Mouse (Mus musculus) bone marrow, adult 2 months (tissue): ENCODE results near the gene Ndufa11. TPM values are rescaled to one million over a fixed set of nuclear protein-coding genes. Genes with fewer than 3 reads are reported as not detected.

Experiments
- H3K27ac ChIP-seq: fragments of 200-500 bp; 2 replicates; pipeline ENCODE4 v1.5.1; 2012; ENCODE audit warnings: low read depth, mild to moderate bottlenecking, control low read depth, inconsistent platforms, low read length; ENCODE audit not compliant: control insufficient read depth, poor library complexity, insufficient read depth
- H3K4me1 ChIP-seq: fragments of 200-500 bp; 2 replicates; pipeline ENCODE4 v1.6.1; 2011; ENCODE audit warnings: low read length; ENCODE audit not compliant: control insufficient read depth, insufficient read depth
- H3K4me3 ChIP-seq: fragments of 200-500 bp; replicated peaks from 2 replicates; pipeline ENCODE3; 2011; ENCODE audit warnings: mild to moderate bottlenecking, low read depth, low read length, control low read depth; ENCODE audit not compliant: control insufficient read depth
- CTCF ChIP-seq: fragments of 200-500 bp; IDR thresholded peaks from 2 replicates; pipeline ENCODE4 v1.5.1; 2011; ENCODE audit warnings: low read length, control low read depth; ENCODE audit not compliant: control insufficient read depth, insufficient read depth
- POLR2A ChIP-seq: fragments of 200-500 bp; IDR thresholded peaks from 2 replicates; pipeline ENCODE4 v1.6.1; 2011; ENCODE audit warnings: low read depth, mild to moderate bottlenecking, control low read depth, low read length, borderline replicate concordance; ENCODE audit not compliant: control insufficient read depth
- WGBS: fragments of 180-500 bp; shearing (Covaris S2); methylation state at CpG from one replicate; pipeline ENCODE4 v1.1.7; 2018; 5-methylcytosine and 5-hydroxymethylcytosine counted together
- polyA plus RNA-seq: library from polyadenylated mRNA; stranded (reverse); fragments of >200 nt; gene quantifications from 2 replicates; pipeline ENCODE4 v1.2.4, GENCODE M21; 2011; ENCODE audit warnings: low replicate concordance; ENCODE audit not compliant: missing spikeins, insufficient read depth, insufficient read length

Gene Ndufa11
- polyA plus RNA-seq, 1 experiment, result 211 TPM

DNA sequence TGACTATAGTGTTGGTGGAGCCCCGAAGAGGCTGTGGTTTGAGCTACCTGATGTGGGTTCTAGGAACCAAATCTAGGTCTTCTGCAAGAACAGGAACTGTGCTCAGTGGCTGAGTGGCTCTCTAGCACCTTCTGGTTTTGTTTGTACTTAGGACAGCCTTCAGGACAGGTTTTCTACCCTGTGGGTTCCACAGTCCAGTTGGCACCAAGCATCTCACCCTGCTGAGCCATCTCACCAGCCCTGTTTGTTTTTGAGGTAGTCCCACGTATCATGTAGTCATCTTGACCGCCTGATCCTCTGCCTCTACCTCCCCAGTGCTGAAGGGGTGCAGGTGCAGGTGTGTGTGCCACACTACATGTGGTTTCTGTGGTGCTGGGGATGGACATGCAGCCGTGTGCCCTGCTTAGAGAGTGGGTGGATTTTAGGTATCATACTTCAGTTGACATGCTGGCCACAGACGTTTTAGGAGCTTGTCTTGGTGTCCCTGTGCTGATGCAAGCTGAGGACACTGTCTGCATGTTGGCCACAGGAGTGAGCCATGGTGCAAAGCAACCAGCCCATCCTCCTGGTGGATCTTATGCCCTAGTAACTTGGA is 33.9 kb upstream of the Ndufa11 start:
- no peaks in the 10 kb centered on the region; the same call in 1 of the 2 replicates for H3K4me1 ChIP-seq
- H3K27ac ChIP-seq, result no peak overlapping the region
- no peak for TF ChIP-seq POLR2A
- no peak for TF ChIP-seq CTCF
- no peak overlapping the region for H3K4me3 ChIP-seq
- WGBS, result 77% methylated on average over 5 of the region's 5 CpGs

DNA sequence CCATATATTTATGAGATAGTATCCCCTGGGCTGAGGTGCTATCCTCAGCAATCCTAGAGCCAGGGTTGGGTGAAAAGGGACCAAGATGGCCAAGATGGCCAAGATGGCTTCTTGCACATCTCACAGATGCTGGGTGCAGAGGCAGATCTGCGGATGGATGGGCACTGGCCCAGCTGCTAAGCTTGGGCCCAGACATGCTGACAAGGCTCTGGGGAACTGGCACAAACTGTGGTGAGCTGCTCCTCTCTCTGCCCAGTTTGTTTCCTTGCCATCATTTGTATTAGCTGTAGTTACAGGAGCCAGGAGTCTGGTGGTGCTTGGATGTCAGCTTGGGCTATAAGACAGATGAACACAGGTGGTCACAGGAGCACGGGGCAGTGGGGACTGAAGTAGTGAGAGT is 32.9 kb upstream of the Ndufa11 start:
- TF ChIP-seq POLR2A (no peak), CTCF (no peak)
- H3K4me3 ChIP-seq, result no peak overlapping the region
- 86% methylated on average over 2 of the region's 2 CpGs for WGBS
- no peak overlapping the region for H3K27ac ChIP-seq
- no peaks in the 10 kb centered on the region; the same call in 1 of the 2 replicates for H3K4me1 ChIP-seq

DNA sequence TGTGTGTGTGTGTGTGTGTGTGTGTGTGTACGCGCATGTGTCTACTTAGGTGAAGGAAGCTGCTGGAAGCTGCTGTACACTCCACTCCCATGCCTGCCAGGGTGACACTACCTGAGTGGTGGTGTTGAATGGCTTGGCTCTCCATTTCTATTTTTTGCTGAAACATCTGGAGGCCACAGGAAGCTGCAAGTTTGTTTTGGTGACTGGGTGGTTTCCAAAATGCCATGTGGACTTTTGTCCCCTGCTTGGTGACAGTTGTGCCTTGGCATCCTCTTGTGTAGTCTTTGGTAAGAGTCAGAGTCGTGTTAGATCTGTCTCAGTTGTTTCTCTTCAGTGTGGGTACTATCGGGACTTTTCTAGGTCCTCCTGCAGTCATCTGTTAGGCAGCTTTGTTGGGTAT is 30.8 kb upstream of the Ndufa11 start:
- H3K4me3 ChIP-seq, result no peak overlapping the region
- 78% methylated on average over 4 of the region's 4 CpGs for WGBS
- TF ChIP-seq POLR2A (no peak), CTCF (no peak)
- H3K27ac ChIP-seq, result no peak overlapping the region
- no peaks in the 10 kb centered on the region; the same call in 1 of the 2 replicates for H3K4me1 ChIP-seq

DNA sequence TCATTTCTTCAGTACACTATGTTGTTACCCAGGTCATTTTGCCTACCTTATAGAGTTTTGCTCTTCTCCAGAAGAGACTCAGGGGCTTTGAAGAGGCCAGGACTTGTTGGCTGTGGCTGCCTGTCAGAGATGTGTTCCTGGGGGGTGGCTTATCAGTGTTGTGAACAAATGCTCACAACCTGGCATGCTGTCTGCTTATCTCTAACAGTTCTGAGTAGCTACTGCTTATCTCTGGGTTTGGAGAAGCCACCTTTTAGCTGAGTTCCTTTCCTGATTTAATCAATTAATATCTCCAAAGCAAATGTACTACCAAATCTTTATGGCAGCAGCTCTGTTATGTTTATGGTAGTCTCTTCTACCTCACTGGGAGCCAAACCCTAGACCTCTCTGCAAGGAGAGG is 29.5 kb upstream of the Ndufa11 start:
- no peak overlapping the region for H3K4me3 ChIP-seq
- TF ChIP-seq CTCF (no peak), POLR2A (no peak)
- H3K27ac ChIP-seq, result no peak overlapping the region
- H3K4me1 ChIP-seq, result no peaks in the 10 kb centered on the region; the same call in 1 of the 2 replicates

DNA sequence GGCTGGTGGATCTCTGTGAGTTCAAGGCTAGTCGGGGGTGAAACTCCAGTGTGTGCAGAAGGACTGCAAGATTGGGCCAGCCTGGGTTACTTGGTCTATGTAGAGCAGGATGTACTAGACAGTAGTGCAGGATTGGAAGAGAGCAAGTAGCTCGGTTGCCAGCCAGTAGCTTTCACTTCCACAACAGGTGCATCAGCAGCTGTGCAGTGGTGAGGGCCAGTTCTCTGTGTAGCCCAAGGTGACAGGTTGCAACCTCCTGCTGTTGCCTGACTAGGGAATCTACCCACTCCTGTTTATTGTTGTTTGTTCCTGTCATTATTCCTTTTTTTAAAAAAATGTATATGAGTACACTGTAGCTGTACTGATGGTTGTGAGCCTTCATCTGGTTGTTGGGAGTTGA is 28.9 kb upstream of the Ndufa11 start:
- 72% methylated on average over 2 of the region's 2 CpGs for WGBS
- TF ChIP-seq POLR2A, result no peak
- no peak for TF ChIP-seq CTCF
- Histone ChIP-seq H3K27ac (no peak overlapping the region), H3K4me3 (no peak overlapping the region), H3K4me1 (no peaks in the 10 kb centered on the region; the same call in 1 of the 2 replicates)

DNA sequence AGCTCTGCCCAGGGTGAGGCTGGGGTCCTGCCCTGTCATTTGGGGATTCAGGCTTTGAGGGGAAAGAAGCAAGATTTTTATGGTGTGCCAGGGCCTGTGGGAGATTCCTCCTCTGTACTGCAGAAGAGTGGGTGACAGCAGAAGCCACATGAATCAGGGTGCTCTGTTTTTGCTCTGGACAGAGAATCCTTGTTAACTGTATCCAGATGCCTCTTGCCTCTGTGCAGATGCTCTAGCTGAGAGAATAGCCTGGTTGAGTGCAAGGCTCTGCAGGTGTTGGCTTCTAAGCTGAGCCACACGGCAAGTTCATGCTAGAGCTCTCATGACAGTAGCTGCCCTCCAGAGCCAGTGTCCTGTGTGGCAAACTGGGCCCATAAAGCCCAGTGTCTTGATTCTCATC is 24.2 kb upstream of the Ndufa11 start:
- no peaks in the 10 kb centered on the region for H3K4me1 ChIP-seq
- 59% methylated on average over 1 of the region's 1 CpGs for WGBS
- no peak for TF ChIP-seq CTCF
- no peak for TF ChIP-seq POLR2A
- H3K27ac ChIP-seq, result no peak overlapping the region
- H3K4me3 ChIP-seq, result no peak overlapping the region

DNA sequence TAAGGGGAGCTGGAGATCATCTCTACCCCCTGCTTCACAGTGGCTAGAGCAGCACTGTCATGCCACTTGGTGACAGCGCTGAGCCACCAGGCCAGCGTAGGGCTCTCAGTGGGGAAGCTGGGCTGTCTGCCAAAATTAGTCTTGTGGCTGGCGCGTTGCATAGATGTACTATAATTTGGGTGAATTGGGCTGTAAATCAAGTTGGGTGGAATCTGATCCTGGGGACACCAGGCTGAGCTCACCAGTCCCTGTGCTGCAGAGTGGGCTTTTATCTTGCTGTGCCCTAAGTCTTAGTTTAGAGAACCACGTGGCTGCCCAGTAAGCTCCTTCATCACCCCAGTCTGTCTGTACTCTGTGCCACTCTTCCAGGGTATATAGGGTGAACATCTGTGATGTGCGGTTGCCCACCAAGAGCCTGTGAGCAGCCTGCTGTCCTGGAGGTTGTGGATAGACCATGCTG is 23.7 kb upstream of the Ndufa11 start:
- no peak for TF ChIP-seq POLR2A
- TF ChIP-seq CTCF, result no peak

DNA sequence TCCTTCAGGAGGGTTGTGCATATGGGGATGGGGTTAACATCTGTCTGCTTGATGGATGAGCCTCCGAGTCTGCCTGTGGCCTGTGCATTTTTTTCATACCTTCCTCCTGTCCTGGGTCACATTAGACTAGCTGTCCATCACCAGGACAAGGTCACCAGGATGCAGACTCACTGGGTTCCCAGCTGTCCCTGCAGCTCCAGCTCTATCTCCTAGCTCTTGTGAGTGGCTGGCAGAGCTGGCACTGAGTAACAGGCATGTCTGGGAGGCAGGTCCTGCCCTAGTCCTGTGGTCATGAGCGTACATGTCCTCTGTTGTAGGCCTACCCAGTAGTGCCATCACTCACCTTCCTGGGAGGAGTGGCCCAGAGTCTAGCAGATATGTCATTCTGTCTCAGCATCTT is 17.1 kb upstream of the Ndufa11 start:
- TF ChIP-seq CTCF (no peak), POLR2A (no peak)
- WGBS, result 89% methylated on average over 2 of the region's 2 CpGs
- H3K27ac ChIP-seq, result no peak overlapping the region

More for the DNA sequence above, 23.7 kb upstream of the Ndufa11 start:
- Histone ChIP-seq H3K4me3 (no peak overlapping the region), H3K27ac (no peak overlapping the region), H3K4me1 (no peaks in the 10 kb centered on the region)
- WGBS, result 28% methylated on average over 6 of the region's 6 CpGs

DNA sequence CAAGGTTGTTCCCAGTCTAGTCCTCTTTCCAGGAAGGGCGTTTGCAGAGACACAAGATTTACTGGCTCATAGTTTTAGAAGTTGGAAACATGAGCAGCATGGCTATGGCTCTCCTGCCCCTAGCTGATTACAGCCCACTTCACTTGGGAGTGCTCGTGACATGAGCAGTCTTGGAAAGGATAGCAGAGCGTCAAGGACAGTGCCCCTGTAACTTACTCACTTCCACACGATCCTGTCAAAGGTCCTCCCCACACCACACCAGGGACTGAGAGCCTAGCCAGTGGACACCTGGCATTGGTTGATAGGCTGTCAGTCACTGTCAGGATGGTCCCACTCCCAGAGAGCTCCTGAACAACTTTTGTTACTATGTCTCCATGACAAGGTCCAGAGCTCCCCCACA is 14.5 kb upstream of the Ndufa11 start:
- TF ChIP-seq POLR2A, result no peak
- TF ChIP-seq CTCF, result no peak
- Histone ChIP-seq H3K27ac (no peak overlapping the region), H3K4me1 (no peaks in the 10 kb centered on the region), H3K4me3 (no peak overlapping the region)
- WGBS, result 88% methylated on average over 4 of the region's 4 CpGs

More for the DNA sequence above, 17.1 kb upstream of the Ndufa11 start:
- Histone ChIP-seq H3K4me1 (no peaks in the 10 kb centered on the region), H3K4me3 (no peak overlapping the region)
